Mouse (Mus musculus) CH12.LX (cell line): ENCODE measurements around the gene Ssh3.

Experiments
- CHD2 ChIP-seq: IDR thresholded peaks from 2 replicates; pipeline ENCODE4 v1.6.1; 2011; ENCODE audit warnings: low read length, improper control_type of control experiment
- CTCF ChIP-seq, 2 experiments: IDR thresholded peaks in 1 of 2; conservative IDR thresholded peaks in 1 of 2; 2 replicates each; pipeline ENCODE4 v1.5.1; 2011 to 2012; ENCODE audit warnings: low read depth in 2 of 2, low read length in 2 of 2, improper control_type of control experiment in 1 of 2, inconsistent platforms in 1 of 2, mild to moderate bottlenecking in 1 of 2, moderate library complexity in 1 of 2
- JUN ChIP-seq: IDR thresholded peaks from 2 replicates; pipeline ENCODE4 v1.6.1; 2011; ENCODE audit warnings: low read depth, mild to moderate bottlenecking, low read length, improper control_type of control experiment, moderate library complexity; ENCODE audit not compliant: insufficient read depth
- MAFK ChIP-seq: IDR thresholded peaks from 2 replicates; pipeline ENCODE4 v1.6.1; 2011; ENCODE audit warnings: low read length, improper control_type of control experiment; ENCODE audit not compliant: insufficient replicate concordance
- MAX ChIP-seq: IDR thresholded peaks from 2 replicates; pipeline ENCODE4 v1.6.1; 2011; ENCODE audit warnings: low read length, improper control_type of control experiment
- POLR2A ChIP-seq: IDR thresholded peaks from 2 replicates; pipeline ENCODE4 v1.6.1; 2011; ENCODE audit warnings: low read depth, mild to moderate bottlenecking, improper control_type of control experiment, low read length
- POLR2AphosphoS2 ChIP-seq: IDR thresholded peaks from 2 replicates; pipeline ENCODE4 v1.6.1; 2011; ENCODE audit warnings: low read depth, low read length, improper control_type of control experiment
- SMC3 ChIP-seq: IDR thresholded peaks from 2 replicates; pipeline ENCODE4 v1.6.1; 2011; ENCODE audit warnings: low read depth, low read length, improper control_type of control experiment
- TBP ChIP-seq: conservative IDR thresholded peaks from 2 replicates; pipeline ENCODE4 v1.6.1; 2011; ENCODE audit warnings: low read depth, low read length, improper control_type of control experiment

DNA sequence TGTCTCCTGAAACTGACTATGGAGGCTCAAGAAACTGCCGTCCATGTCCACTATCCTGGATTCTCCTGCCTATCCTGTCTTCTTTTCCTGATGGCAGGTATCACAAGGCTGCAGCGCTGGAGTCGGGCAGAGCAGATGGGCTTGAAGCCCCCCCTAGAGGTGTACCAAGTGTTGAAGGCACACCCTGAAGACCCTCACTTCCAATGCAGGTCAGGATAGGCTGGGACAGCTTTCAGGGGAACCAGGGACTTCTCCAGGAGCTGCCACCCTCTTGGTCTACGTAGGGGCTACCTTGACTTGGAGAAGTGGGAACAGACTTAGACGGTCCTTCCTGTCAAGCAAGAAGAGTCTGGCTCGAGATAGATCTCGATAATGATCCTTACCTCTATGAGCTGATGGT is 36.3 kb downstream of the Ssh3 start:
- TF ChIP-seq CTCF (conservative IDR thresholded peaks at IDR 0.05 in 1 of 2, IDR thresholded peaks at IDR 0.05 in 1 of 2; ENCODE audit: low read depth in 2 of 2, low read length in 2 of 2) (no peak), TBP (no peak), POLR2AphosphoS2 (no peak), CHD2 (no peak), JUN (no peak), MAFK (no peak), SMC3 (no peak), POLR2A (no peak), MAX (no peak)
